Mouse (Mus musculus) adrenal gland, adult 8-10 months (tissue): Measurements from ENCODE around the gene Tldc2. TPM values are rescaled to one million over a fixed set of nuclear protein-coding genes. Genes with fewer than 3 reads are reported as not detected.
A peak's percentile ranks its signal among the peaks of the same experiment; 100 is the strongest.

Experiments used
- DNase-seq: peaks from one replicate; pipeline ENCODE4 v3.0.0; 2022
- total RNA-seq, 4 experiments: library from RNA; stranded (reverse); gene quantifications; 2 replicates each; pipeline ENCODE4 v1.2.4; 2022

Tldc2 gene
- total RNA-seq, 4 experiments from 2014 or later: not detected

- DNase-seq: no peak
Measured at GRCm38 (mm10) chr2:157127370-157127769, 40.5 kb downstream of the Tldc2 start.

GRCm38 (mm10) chr2:157128072-157128471, 41.2 kb downstream of the Tldc2 start:
- DNase-seq: no peak

GRCm38 (mm10) chr2:157129096-157129495, 42.2 kb downstream of the Tldc2 start:
- no peak for DNase-seq

- no peak for DNase-seq
Measured at GRCm38 (mm10) chr2:157129601-157130164, 42.8 kb downstream of the Tldc2 start.

- no peak for DNase-seq
Measured at GRCm38 (mm10) chr2:157130813-157131514, 44.1 kb downstream of the Tldc2 start.

- no peak for DNase-seq
Measured at GRCm38 (mm10) chr2:157132086-157132485, 45.2 kb downstream of the Tldc2 start.

GRCm38 (mm10) chr2:157132686-157133540, 46.1 kb downstream of the Tldc2 start:
- DNase-seq: no peak

GRCm38 (mm10) chr2:157133769-157134478, 47.1 kb downstream of the Tldc2 start:
- no peak for DNase-seq

- peak; percentile 31 for DNase-seq
Measured at GRCm38 (mm10) chr2:157134479-157134931, 47.6 kb downstream of the Tldc2 start.

- DNase-seq: peak; percentile 95
Measured at GRCm38 (mm10) chr2:157135014-157135413, 48.2 kb downstream of the Tldc2 start, which contains the start of gene Samhd1. Gene Samhd1 (minus strand): TSS chr2:157135265.

- DNase-seq: no peak
Measured at GRCm38 (mm10) chr2:157135529-157136120, 48.8 kb downstream of the Tldc2 start.

GRCm38 (mm10) chr2:157136176-157136575, 49.3 kb downstream of the Tldc2 start:
- no peak for DNase-seq

GRCm38 (mm10) chr2:157136646-157137045, 49.8 kb downstream of the Tldc2 start:
- no peak for DNase-seq

- no peak for DNase-seq
Measured at GRCm38 (mm10) chr2:157137959-157138731, 51.3 kb downstream of the Tldc2 start.

- DNase-seq: no peak
Measured at GRCm38 (mm10) chr2:157138808-157139207, 52.0 kb downstream of the Tldc2 start.

GRCm38 (mm10) chr2:157139251-157139802, 52.5 kb downstream of the Tldc2 start:
- DNase-seq: no peak

GRCm38 (mm10) chr2:157141962-157142361, 55.1 kb downstream of the Tldc2 start:
- DNase-seq: no peak

GRCm38 (mm10) chr2:157144132-157144531, 57.3 kb downstream of the Tldc2 start:
- no peak for DNase-seq

GRCm38 (mm10) chr2:157145173-157145572, 58.3 kb downstream of the Tldc2 start:
- DNase-seq: no peak
